Mouse (Mus musculus): ENCODE measurements around the gene Usp2.

- TF ChIP-seq POLR2A (IDR thresholded peaks at IDR 0.05; ENCODE audit: control insufficient read depth, low read depth, low read length): no peak
- TF ChIP-seq CTCF (IDR thresholded peaks at IDR 0.05; ENCODE audit: control insufficient read depth, insufficient read depth, insufficient replicate concordance, low read depth, low read length): no peak
Observed at GRCm38 (mm10) chr9:44045884-44046272, 20.9 kb upstream of the Usp2 start.
